Mouse (Mus musculus) embryo, embryonic 10 days (tissue): ENCODE results near the gene Klhl23.
"Not testable (repeated sequence)": the region's sequence is repeated elsewhere in the genome, so short reads cannot be mapped to it uniquely, and the experiment has no call there.

Experiments used
- DNase-seq: peaks from one replicate; pipeline ENCODE4 v3.0.0-alpha.2; 2015; ENCODE audit warnings: low spot score

Klhl23 gene

DNA sequence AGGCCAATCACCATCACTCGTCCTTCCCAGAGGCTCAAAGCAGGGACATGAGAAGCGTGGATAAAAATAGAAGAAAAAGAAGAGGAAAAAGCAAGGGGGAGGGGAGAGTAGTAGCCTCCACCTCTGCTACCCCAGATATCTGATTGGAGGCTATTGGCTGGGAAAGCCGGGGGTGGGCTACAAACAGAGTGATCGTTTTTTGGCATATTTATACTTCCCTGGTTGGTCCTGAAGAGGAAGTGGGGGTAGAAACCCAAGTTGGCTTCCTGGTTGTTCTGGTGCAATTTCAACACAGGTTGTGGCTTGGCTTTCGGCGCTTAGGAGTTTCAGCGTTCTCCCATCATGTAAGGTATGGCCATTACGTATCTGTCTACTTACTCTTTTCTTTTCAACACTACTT lies at the start of gene Klhl23:
Klhl23 (plus strand) TSS at position 234 of the 400 bp plus-strand sequence.
- peak; percentile 16 for DNase-seq

DNA sequence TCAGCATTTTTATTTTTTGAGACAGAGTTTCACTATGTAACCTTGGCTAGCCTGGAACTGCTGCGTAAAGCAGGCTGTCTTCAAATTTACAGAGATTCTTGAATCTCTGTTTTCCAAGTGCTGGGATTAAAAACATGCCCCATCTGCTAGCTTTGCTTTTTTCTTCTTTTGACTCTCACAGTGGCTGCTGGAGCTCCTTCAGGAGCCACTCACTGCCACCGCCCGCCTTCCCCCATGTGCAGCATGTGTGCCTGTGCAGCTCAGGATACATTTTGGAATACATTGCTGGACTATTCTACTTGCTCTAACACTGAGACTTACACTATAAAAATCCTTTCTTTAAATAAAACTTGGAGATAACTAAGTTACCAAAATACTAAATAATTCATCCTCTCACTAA lies 48.4 kb upstream of the Klhl23 start:
- no peak for DNase-seq

DNA sequence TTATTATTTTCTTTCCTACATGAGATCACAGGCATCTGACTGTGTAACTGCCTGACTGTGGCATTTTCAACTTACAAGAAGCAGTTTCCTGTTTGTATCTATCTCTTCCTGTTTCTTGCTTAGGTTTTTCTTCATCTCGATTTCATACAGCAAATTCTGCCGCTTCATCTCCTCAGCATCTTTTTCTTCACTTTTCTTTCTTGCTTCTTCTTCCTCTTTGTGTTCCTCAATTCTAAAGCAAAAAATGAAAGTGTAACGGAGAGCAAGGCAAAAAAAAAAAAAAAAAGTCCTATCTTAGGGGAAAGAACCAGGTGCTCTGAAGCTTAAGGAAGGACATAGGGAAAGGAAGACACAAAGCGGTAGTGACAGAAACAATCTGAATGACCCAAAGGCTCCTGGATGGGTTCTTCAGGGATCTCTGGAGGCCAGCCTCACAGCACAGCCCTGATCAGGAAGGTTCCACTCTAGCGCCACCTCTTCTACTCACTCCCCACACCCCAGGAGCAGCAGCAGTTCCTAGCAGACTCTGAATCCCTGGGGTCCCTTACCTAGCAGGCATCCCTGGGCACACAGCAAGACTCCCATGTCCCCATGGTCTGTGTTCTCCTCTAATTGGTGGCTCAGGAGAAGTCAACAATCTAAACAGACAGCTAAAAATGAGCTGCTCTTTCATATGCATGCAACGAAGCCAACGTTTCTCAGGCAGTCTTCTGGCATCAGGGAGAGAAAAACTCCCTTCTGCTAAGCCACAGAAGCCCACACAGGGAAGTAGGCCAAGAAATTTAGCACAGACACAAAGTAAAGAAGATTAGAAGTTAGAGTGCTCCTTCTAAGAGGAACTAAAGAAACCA lies 43.5 kb upstream of the Klhl23 start:
- no peak for DNase-seq

DNA sequence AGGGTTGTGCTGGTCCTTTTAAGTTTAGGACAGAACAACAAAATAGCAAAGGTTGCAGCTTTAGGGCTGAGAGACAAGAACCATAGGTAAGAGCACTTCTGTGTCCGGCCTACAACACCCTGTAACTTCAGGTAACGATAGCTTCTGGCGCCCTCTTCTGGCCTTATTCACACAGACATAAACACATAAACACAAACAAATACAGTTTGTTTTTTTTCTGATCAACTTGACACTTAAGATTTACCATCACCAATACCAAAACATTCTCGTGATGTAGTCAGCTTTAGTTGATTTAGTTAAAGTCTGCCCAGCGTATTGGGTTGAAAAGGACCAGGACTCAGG lies 42.9 kb upstream of the Klhl23 start:
- DNase-seq: peak; percentile 45

DNA sequence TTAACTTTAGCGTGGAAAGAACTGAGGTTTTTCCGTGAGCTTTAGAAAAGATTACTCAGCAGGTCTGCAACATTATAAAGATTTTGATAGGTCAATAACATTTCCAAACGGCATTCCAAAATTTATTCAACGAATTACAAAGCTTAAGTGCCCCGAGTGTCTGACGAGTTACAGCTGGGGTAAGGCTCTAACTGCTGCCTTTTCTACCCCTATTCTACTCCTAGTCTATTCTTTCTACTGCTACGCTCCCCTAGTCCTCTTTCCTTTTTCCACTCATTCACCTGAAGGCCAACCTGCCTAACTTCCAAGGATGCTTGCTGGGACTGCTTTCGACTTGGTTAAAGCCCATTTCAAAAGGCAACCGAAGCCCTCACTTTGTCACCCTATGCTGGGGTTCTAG lies 32.8 kb upstream of the Klhl23 start:
- no peak for DNase-seq

DNA sequence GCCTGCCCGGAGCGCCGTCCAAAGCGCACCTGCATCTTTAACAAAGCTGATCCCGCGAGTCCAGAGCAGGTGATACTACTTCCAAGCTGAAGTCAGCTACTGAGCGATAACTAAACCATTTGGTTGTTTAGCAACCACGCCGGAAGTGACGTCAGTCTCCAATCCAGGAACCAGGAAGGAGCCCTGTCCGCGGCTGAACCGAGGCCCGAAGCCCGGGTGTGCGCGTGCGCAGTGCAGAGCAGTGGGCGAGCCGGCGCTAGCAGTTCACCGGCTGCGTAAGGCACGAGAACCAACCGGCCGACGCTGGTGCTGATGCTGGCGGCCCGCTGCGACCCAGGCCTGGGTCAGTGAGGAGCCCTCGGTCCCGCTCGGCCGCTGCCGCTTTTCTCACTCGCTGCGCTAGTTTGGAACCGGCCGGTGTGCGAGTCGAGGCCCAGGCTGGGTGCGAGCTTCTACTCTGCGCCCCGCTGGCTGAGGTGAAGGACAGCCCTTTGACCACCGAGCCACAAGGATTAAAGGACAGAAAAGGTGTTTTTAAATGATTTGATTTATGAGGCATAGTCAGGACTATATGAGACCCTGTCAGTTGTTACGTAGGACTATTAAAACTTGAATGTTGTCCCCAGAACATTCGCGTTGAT lies 32.2 kb upstream of the Klhl23 start, which contains the start of the genes Ccdc173 and Phospho2:
Ccdc173 (minus strand) TSS at position 147 of the 641 bp plus-strand sequence.
Phospho2 (plus strand) TSS at position 195 of the 641 bp plus-strand sequence.
- DNase-seq: peak; percentile 100

DNA sequence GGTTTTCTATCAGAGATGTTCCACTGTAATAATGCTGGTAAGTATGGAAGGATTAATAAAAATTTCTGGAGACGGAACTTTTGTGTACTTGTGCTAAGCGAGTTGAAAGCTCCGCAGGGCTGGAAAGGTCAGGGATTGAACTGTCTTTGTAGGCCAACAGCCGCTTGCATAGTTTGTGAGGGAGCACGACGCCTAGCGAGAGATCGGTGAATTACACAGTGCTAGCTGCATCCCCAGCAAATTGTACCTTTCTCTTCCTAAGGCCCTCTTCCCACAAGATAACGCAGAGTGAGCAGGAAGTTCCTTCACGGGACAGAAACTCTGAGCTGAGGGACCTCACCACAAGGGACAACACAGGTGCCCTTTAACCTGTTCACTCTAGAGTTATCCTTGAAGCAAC lies 31.5 kb upstream of the Klhl23 start:
- DNase-seq: peak; percentile 96

DNA sequence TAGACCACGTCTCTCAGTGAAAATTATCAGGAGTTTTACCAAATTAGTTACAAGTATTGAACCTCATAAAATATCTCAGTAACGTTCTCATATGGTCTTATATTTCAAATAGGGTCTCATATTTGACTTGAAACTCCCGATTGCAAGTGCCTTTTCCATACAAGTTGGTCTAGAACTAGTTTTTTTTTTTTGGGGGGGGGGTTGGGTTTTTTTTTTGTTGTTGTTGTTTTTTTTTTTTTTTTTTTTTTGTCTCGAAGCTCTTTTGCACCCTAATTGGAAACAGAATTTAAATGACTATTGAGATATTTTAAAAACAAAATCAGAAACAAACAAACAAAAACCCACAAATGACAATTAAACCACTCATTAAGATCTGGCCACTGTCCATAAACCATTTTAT lies 31.0 kb upstream of the Klhl23 start:
- DNase-seq: no peak

DNA sequence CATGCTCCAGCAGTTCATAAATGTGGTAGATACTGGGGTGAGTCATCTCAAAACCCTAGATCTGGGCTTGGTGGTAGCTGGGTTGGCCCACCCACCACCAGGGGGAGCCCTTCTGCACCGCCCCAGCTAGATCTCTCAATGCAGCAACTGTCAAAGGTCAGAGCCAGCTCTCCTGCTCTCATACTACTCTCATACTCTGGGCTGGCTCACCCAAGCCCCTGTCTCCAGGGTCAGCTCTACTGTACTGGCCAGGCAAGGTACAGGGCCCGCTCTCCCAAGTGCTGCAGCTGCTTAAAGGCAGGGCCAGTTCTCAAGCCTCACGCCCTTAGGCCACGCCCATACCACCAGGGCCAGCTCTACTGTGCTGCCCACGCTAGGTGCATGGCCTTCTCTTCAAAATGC lies 18.8 kb upstream of the Klhl23 start:
- peak; percentile 61 for DNase-seq

DNA sequence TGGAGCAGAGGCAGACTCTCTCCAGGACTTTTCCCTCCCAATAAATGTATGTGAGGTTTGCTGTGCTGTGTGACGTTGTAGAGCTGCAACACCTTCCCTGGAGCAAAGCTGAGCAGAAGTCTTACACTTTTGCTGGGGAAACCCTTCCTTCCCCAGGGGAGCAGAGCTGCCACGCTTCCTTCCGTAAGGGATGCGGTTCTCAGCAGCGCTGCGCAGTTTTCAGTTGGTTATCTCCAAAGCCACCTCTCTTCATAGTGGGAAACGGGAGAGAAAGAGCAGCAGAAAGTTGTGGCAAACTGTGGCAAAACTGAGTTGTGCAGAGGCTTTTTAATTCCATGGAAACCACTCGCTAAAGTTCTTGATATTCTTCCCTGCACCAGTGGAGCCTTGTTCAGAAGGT lies 18.0 kb upstream of the Klhl23 start:
- no peak for DNase-seq

DNA sequence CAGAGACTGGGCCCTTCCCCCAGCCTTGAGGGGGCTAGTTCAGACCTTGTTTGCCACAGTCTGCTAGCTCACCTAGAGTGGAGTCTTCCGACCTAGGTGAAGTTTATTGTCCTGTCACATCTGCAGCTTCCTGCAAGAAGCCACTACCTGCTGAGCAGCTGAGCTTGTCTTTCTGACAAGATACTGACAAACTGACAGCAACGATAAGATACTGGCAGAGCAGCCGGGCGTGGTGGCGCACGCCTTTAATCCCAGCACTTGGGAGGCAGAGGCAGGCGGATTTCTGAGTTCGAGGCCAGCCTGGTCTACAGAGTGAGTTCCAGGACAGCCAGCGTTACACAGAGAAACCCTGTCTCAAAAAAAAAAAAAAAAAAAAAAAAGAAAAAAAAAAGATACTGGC lies 17.1 kb upstream of the Klhl23 start:
- DNase-seq: not testable (repeated sequence)

DNA sequence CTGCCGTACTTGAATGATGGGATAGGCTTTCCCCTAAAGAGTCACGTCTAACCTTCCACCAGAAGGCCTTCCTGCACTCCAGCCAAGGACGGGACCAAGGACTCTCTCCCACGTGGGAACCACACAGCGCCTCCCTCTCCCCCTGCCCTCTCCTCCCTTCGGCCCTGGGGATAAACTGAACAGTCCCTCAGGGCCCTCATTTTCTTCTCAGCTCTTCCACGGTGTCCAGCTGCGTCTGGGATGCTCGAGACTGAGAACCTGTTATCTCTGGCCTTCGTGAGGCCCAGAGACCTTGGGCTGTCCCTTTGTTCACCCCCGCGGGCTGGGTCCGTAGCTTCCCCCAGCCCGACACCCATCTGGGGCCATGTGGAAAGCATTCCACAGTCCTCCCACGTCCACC lies 11.6 kb upstream of the Klhl23 start:
- no peak for DNase-seq

DNA sequence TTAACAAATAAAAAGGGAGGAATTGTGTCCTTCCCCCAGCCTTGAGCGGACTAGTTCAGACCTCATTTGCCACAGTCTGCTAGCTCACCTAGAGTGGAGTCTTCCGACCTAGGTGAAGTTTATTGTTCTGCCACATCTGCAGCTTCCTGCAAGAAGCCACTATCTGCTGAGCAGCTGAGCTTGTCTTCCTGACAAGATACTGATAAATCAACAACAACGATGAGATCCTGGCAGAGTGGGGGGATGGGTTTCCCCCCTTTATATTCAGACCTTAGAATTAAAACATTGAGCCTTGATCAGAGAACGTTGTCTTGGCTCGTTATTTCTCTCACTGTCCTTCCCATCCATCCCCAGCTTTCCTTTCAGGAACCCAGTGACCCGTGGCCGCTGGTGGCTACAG lies 10.4 kb upstream of the Klhl23 start:
- DNase-seq: not testable (repeated sequence)

DNA sequence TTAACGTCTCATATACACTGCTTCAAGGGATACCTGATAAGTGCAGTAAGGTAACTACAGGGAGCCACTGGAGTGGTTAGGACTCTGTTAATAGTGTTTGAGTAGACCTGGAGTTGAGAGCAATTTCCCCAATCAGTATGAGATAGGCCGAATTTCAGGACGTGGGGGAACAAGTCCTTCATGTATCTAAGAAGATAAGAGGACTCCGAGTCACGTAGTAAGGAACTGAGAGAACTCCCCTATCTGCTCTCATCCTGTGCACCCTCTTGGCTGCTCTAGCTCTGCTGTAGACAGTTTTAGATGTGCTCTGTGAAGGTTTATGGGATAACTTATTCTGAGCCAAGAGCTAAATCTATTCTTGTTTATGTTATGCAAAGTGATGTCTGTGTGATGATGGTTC lies 5.2 kb upstream of the Klhl23 start:
- DNase-seq: no peak

DNA sequence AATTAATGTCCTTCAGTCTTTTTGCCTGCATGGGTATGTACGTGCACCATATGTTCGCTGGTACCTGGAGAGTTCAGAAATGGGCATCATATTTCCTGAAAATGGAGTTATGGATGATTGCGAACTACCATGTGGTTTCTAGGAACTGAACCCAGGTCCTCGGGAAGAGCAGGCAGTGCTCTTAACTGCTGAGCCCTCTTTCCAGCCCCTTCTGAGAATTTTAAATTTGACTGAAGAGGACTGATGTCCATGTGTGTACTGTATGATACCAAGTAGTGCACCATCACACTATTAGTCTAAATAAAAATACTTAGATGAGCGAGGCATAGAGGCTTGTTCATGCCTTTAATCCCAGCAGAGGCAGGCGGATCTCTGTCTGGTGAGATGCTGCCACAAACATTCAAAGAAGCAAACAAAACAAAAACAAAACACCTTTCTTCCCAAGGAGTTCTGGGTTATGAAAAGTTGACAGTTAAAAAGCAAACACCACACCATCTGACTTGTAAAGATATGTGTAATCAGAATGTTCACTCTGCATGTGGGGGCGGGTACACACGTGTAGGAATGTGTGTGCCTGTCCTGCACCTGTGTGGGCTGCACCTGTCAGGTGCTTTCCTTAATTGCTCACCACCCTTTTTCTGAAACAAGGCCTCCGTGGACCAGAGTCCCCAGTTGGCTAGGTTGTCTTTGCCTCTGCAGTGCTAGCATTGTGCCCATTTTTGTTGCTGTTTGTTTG lies 3.2 kb upstream of the Klhl23 start:
- no peak for DNase-seq

DNA sequence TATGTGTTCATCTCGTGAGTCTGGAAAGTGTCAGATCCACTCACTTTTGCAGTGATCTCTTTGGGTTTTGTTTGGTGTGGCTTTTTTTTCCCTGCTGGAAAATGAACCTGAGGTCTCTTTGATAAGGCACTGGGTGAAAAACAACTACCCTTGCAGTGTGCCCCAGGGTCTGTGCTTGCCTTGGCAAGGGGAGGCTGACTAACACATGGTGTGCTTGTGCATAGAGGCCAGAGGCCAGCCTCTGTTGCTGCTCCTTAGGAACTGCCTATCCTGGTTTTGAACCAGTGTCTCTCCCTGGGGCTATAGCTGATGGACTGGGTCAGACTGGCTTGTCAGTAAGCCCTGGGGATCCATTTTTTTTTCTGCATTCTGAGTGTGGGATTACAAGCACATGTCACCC lies 1.5 kb upstream of the Klhl23 start:
- DNase-seq: no peak

DNA sequence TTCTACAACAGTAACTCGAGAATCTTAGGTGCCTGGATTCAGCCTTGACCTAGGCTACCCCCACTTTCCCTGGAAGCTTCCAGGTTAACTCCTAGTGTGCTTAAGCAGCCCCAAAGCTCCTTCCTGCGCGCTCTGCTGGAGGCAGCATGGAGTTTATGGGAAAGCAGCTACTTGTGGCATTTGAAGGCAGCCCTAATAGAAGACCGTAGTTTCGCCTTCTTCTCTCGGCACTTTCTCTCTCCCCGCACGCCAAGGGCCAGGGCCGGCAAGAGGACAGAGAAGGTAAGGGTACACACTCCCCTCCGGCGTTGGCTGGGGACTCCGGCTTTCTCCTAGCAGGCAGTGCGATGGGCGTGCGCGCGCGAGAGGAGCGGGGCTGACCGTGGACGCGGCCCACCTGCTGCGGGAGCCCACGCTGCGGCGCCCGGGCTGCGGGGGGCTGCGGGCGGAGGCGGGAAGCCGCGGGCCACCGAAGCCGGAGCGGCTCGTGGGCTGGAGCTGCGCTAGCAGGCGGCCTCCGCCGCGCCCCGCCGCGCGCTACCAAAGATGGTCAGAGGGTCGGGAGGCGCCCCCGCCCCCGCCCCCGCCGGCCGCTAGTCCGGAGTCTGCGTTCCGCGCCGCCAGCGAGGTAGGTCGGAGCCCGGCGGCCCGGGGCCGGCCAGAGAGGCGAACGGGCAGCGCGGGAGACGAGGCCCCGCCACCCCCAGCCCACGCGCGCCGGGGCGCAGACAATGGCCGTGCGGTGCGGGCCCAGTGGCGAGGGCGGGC lies 801 bp downstream of the Klhl23 start:
- DNase-seq: peak; percentile 71

DNA sequence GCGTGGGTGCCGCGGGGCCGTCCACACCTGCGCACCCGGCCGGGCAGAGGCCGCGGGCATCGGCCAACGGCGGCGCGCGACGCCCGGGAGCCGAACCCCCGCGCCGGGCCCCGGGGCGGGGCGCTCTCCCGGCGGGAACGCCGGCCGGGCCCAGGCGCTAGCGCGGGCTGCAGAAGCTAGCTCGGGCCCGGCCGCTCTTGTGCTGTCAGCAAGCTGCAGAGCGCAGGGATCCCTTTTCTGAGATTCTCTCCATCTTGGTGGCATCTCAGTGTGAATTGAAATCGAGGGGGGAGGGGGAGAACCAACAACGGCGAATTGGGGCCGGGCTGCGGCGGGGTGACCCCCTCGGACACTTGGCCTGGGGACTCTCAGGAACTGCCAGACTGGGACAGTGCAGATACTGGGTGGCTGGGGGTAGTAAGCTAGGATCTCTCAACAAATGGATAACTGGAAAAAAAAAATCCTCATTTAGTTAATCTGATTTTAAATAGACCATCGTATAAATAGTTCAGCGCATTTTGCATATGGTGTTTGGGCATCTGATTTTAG lies 1.5 kb downstream of the Klhl23 start:
- peak; percentile 57 for DNase-seq

DNA sequence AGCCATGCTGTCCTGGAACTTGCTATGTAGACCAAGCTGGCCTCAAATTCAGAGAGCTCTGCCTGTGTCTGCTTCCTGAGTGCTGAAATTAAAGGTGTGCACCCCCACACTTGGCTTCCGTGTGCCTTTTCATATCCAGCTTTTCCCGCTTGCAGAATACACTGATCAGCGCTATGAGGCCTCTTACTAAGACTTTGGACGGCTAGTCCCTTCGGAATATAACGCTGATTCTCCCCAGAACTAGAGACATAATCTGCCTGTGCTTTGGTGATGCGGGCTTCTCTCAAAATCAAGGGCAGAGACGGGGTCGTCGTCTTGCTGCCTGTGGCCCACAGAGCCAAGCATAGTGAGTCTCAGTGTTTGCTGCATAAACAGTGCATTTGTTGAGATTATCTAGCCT lies 4.2 kb downstream of the Klhl23 start:
- DNase-seq: no peak

DNA sequence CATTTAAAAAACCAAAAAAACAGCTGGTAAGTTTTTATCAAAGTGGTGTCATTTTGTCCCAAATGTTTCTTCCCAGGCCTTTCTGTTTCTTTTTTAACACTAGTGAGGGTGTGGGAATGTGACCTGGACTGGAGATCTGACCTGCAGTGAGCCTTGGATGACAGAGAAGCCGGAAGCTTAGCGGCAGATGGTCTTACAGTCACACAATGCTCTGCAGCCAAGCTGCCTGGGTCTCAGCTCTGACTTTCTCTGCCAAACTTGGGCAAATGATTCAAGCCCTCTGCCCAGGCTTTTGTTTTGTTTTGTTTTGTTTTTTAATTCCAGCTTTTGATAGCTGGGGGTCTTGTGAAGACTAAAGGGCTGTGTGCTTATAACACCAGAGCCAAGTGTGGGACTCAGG lies 4.6 kb downstream of the Klhl23 start:
- peak; percentile 45 for DNase-seq

DNA sequence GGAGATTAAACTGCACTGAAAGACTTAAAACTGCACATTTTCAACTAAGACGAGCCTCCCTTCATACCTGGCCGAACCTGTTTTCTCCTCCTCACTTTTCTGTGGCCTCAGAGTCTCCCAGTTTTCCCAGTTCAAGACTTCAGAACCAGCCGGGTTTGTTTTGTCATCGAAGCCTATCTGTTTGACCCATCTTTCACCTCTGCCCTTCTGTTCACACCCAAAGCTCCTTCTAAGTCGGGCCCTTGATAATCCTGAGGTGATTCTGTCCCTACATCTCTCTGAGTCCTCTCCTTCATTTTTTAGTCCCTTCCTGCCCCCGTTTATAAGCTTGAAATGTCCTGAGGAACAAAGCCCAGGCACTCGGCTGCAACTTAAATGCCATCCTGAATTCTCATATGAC lies 6.3 kb downstream of the Klhl23 start:
- no peak for DNase-seq

DNA sequence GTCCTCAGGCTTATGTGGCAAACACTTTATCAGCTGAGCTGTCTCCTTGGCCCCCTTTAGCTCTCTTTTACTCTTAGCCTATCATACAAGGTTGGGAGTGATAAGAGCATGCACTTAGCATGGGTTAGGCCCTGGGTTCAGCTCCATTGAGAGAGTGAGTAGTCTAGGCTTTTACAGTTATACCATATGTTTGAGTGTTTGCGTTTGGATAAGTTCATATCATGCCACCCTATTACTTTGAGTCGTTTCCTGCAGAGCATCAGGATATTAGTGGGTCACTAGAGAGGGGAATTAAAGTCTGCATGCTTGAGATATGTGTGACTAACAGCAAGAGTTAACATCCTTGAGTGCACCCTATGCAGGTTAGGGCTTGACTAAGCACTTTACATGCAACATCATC lies 7.9 kb downstream of the Klhl23 start:
- no peak for DNase-seq
